Mouse (Mus musculus): ENCODE results near the gene Ndufb10.
A peak's percentile ranks its signal among the peaks of the same experiment; 100 is the strongest.

Gene Ndufb10

DNA sequence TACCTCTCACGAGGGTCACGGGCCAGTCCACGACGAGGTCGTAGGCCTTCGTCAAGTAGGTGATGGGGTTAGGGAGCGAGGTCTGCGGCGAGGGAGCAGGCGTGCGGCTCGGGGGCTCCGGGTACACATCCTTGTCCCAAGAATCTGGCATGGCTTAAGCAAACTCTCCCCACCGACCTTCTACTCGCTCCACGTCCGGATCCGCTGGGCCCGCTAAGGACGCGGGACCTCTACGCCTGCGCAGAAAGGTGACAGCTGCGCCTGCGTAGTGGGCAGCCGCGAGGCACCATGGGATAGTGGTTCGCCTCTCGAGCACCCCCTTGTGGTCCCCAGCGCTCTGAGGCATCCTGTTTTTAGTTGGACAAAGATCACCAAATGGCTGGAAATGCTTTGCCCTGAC, at the start of gene Ndufb10:
Gene Ndufb10 (minus strand): TSS at position 295 of the 400 bp plus-strand sequence.
- peak; percentile 93 for DNase-seq (ENCODE audit: low spot score)

- no peak for DNase-seq (ENCODE audit: low spot score)
Observed at GRCm38 (mm10) chr17:24773241-24773640, 49.0 kb upstream of the Ndufb10 start.

DNA sequence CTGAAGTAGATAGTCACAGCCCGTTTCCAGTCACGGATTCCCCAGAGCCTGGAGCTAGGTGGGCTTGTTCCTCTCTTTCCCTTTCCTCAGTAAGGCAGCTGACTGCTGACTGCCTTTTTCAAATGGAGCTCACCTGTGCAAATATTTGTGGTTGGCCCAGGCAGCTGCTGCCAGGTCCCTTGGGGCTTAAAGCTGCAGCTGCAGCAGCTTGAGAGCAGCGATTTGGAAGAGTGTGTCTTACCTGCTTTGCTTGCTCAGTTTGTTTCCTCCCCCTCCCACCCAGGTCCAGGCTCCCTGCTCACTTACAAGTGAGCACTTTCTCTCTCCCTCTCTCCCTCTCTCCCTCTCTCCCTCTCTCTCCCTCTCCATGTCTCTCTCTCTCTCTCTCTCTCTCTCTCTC, 44.9 kb upstream of the Ndufb10 start:
- no peak for DNase-seq (ENCODE audit: low spot score)

- DNase-seq (ENCODE audit: low spot score), result no peak
Observed at GRCm38 (mm10) chr17:24766266-24766875, 42.1 kb upstream of the Ndufb10 start.

GRCm38 (mm10) chr17:24765016-24765905, 41.0 kb upstream of the Ndufb10 start:
- no peak for DNase-seq (ENCODE audit: low spot score)

- DNase-seq (ENCODE audit: low spot score), result no peak
Observed at GRCm38 (mm10) chr17:24761121-24761520, 36.8 kb upstream of the Ndufb10 start.

- DNase-seq (ENCODE audit: low spot score), result no peak
Observed at GRCm38 (mm10) chr17:24757394-24757793, 33.1 kb upstream of the Ndufb10 start.

DNA sequence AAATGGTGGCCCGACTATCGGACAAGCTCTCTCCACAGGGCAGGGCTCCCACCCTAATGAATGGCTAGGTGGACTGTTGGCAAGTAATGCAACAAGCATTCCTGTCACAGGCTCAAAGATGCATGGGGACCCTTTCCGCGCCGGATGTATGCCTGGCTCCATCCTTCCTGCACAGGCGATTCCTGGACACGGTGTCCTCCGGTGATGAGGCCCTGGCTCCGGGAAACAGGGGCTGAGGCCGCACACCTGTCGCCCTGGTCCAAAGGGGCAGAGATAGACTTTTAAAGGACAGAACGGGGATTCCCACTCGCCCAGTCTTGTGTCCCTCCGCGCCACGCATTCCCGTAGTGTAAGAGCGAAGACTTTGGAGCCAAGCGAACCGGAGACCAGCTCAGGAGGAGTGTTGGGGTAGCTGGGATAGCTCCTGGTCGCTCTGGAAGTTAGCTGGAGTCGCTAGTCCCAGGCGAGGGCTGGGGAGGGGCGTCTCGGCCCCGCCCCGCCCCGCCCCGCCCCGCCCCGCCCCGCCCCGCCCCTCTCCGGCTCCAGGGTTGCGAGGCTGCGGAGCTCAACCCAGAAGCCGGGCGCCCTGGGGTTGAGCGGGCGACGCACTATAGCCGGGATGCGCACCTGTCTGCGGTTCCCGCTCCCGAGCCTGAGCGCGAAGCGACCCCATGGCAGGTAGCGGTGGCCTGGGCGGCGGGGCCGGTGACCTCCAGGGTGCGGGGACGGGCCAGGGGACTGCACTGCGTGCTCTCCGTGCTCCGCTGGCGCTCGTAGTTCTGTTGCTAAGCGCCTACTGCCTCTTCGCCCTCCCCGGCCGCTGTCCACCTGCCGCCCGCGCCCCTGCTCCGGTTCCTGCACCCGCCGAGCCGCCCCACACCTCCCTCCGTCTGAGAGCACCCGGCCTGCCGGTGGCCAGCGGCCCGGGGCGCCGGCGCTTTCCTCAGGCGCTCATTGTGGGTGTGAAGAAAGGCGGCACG, 28.4 kb upstream of the Ndufb10 start, which contains the start of gene Hs3st6:
Gene Hs3st6 (plus strand): TSS at position 574 of the 980 bp plus-strand sequence.
- DNase-seq (ENCODE audit: low spot score), result no peak

DNA sequence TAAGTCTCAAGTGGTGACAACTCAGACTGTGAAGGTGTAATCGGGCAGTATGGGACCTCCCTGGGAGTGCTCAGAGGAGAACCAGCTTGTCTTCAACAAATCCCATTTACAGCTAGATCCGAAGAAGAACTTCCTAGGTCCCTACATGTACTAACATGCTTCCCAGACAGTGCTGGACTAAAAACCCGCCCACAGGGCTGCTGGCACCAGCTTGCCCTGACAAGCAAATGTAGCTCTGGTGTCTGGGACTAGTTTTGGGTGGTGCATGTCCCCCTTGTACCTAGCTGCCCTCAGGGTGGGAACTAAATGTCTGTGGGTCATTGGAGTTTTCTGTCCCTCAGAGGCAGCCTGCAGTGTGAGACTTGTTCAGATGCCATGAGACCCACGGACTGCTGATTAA, 27.2 kb upstream of the Ndufb10 start:
- DNase-seq (ENCODE audit: low spot score), result no peak

DNA sequence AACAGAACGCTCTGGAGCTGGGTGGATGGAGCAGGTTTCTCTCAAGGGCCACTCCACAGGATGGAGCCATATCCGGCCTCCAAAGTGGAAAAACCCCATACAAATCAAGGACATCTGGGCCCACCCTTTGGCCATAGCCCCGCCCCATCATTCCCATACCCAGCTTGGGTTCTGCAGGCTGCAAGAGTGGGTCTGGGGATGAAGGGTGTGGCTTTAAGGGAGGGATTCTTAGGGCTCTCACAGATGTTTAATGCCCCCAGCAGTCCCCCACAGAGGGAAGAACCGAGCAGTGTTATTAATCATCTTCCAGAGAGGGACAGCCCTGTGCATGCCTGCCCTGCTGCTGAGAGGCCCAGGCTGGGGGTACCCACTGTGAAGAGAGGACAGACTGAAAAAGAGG, 22.7 kb upstream of the Ndufb10 start:
- DNase-seq (ENCODE audit: low spot score), result no peak

GRCm38 (mm10) chr17:24745526-24746497, 21.5 kb upstream of the Ndufb10 start:
- DNase-seq (ENCODE audit: low spot score), result peak; percentile 62

GRCm38 (mm10) chr17:24744381-24744780, 20.1 kb upstream of the Ndufb10 start:
- no peak for DNase-seq (ENCODE audit: low spot score)

DNA sequence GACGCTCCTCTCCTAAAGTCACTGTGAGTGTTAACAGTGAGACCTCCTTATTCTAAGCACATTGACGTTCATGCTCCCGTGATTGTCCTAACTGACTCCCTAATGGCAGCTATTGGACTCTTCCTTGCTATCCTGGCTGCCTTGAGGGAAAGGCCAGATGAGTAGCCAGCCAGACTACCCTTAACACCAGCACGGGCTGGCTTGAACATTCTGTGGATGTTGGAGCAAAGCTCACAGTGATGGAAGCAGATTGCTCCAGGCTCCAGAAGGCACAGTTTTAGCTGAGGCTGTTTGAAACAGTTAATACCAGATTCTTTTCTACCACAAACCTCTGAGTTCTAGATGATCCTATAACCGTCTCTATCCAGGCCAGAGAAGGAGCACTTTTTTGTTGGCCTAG, 19.6 kb upstream of the Ndufb10 start:
- no peak for DNase-seq (ENCODE audit: low spot score)

DNA sequence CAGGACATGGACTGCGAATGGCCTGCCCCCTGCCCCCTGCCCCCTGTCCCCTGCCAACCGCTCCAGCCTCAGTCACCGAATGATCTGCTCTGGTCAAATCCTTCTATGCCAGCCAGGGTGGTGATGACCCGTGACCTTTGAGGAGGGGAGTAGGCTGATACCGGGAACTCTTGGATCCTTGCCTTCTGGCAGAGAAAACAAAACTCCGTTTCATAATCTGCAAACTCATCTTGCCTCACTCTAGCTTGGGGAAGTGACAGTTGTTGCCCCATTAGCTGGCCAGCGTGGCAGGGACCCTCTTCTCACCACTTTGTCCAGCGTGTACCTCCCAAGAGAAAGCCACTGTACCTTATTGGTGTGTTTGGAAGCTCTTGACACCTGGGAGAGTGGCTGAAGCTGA, 18.0 kb upstream of the Ndufb10 start:
- DNase-seq (ENCODE audit: low spot score), result no peak

- DNase-seq (ENCODE audit: low spot score), result no peak
Observed at GRCm38 (mm10) chr17:24739926-24740325, 15.6 kb upstream of the Ndufb10 start.

- no peak for DNase-seq (ENCODE audit: low spot score)
Observed at GRCm38 (mm10) chr17:24738238-24738637, 14.0 kb upstream of the Ndufb10 start.

DNA sequence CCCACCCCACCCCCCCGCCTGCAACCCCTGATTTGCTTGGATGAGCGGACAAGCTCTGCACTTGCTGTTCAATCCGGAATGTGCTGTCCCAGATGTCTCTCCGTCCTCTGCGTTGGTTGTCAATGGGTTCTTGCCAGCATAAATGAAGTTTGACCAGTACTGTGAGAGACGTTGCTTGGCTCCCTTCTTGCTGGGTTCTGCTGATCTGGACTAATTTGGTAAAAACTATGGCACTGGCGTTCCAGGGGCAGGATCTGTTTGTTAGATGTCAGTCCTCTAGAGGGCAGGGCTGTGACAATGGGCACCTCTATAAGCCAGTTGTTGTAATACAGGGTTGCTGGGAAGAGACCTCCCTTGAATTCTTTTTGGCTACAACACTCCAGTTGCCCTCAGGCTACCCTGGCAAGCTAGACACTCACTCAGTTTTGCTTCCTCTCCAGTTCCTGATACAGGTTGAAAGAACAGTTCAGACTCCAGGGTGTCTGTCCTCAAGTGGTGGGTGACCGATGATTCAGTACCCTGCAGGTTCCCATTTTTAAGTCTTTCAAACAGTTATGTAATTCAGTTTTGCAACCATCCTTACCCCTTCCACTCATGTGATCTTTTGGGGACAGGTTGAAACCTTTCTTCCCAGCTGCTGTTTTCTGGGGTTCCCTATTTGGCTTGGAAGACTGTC, 13.0 kb upstream of the Ndufb10 start:
- no peak for DNase-seq (ENCODE audit: low spot score)

DNA sequence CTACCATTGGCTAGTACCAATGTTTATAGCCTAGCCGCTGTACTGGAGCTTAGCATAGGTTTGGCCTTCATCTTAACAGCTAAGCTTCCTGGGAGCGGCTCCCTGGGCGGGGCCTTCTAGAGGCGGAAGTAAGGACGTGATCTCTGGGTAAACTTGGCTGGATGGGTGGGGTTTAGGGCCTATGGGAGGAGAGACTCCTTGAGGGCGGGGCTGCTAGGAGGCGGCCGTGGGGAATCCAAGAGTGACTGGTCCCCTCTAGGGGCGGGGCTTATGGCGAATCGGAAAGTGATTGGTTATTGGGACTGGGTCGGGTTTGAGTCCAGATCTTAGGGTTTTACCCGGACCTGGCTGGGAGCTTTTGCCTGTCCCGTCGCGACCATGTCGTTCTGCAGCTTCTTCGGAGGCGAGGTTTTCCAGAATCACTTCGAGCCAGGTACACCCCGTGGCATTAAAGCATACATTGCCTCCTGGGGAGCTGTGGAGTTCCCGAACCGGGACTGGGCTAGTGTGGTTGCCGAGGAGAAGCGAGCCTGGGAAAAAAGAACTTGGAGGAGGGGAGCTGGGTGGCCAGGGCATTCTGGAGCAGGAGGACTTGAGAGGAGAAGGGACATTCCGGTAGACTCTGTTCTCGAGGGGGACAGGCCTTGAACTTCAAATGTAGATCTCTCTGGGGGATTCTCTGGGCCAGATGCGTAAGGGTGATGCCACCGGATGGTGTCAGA, 12.2 kb upstream of the Ndufb10 start, which contains the start of gene Msrb1:
Gene Msrb1 (plus strand): TSS at position 313 of the 722 bp plus-strand sequence.
- DNase-seq (ENCODE audit: low spot score), result peak; percentile 95

GRCm38 (mm10) chr17:24735446-24735845, 11.2 kb upstream of the Ndufb10 start:
- no peak for DNase-seq (ENCODE audit: low spot score)

- no peak for DNase-seq (ENCODE audit: low spot score)
Observed at GRCm38 (mm10) chr17:24734513-24734912, 10.2 kb upstream of the Ndufb10 start.
